Mouse (Mus musculus) B cell, adult (primary cell): ENCODE results near the gene Fndc3b. TPM values are rescaled to one million over a fixed set of nuclear protein-coding genes. Genes with fewer than 3 reads are reported as not detected.

Experiments used
- total RNA-seq: library from RNA; stranded (reverse); gene quantifications from 4 replicates; pipeline ENCODE4 v1.2.4, GENCODE M21; 2023; ENCODE audit not compliant: inconsistent age

Fndc3b gene
- 3.8 to 5.5 TPM (median 4.9 TPM) in 4 replicates for total RNA-seq

DNA sequence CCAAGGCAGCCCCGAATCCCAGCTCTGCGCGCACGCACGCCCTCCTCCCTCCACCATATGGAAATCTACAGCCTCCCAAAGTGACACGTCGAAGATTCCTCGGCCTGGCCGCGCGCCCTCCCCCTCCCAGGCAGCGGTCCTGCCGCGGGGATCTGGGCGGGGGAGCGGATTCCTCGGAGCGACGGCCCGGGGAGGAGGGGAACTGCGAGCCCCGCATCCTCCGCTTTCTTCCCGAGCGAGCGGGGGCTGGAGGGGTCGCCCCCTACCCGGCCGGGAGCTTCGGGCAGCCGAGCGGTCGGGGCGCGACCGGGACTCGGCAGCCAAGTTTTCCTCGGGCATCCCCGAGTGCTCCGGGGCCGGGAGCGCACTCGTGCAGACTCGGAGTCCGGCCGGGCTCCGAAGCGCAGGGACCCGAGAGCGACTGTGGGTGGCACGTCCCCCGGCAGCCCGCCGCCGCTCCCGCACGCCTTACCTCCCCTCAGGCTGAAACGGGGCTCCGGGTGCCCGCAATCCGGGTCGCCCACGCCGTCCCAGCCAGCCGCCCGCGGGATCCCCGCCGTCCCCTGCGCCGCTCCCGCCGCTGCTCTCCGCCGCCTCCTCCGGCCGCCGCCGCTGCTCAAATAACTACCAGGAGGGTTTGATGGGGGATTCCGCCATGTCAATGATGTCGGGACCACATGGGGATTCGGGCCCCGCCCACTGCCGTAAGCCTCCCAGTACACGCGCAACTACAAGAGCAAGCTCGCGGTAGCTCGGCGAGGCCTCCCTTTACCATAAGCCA is at the start of gene Fndc3b:
Gene Fndc3b (minus strand): TSS at position 660 of the 781 bp plus-strand sequence.

GRCm38 (mm10) chr3:27371276-27371621 is 339.9 kb downstream of the Fndc3b start, which contains the start of gene Ghsr:
Gene Ghsr, plus strand, starts transcription at chr3:27371351.

Other genes with a start within 250 kb of the Fndc3b start
- not detected in 4 replicates for gene Tmem212, start 185.1 kb upstream of the Fndc3b start, total RNA-seq
- 0.12 to 0.78 TPM (median 0.16 TPM) in 3 of 4 replicates, not detected in the other for gene Pld1, start 227.4 kb upstream of the Fndc3b start, total RNA-seq